Mouse (Mus musculus): ENCODE measurements around the gene Fbxl18.

- TF ChIP-seq CTCF (conservative IDR thresholded peaks at IDR 0.05; ENCODE audit: low read length), result no peak
- TF ChIP-seq NANOG (IDR thresholded peaks at IDR 0.05; ENCODE audit: borderline replicate concordance, low read length), result no peak
- TF ChIP-seq POU5F1 (IDR thresholded peaks at IDR 0.05; ENCODE audit: borderline replicate concordance, low read length), result no peak
Observed at GRCm38 (mm10) chr5:142901355-142901802, 6.2 kb upstream of the Fbxl18 start.
